Mouse (Mus musculus): Measurements from ENCODE around the gene Glp1r. TPM values are rescaled to one million over a fixed set of nuclear protein-coding genes. Genes with fewer than 3 reads are reported as not detected.

Gene Glp1r
- total RNA-seq, 1 experiment from 2014 or later: 0.06 TPM

Small RNA genes lying within 50 kb of the gene (microRNA-seq; reads per million reads assigned to microRNA genes)
- 0 reads per million in 2 experiments for gene Gm24026

Other genes starting within 250 kb of the Glp1r start
- gene Umodl1, start 52.8 kb downstream of the Glp1r start, total RNA-seq (2021): 1.1 and 1.2 TPM in 2 replicates
- gene Abcg1, start 155.9 kb downstream of the Glp1r start, total RNA-seq (2021): 5.6 and 15.8 TPM in 2 replicates
- gene Tff3, start 227.8 kb downstream of the Glp1r start, total RNA-seq (2021): not detected in 2 replicates
- gene Tff2, start 242.5 kb downstream of the Glp1r start, total RNA-seq (2021): not detected in 2 replicates